Mouse (Mus musculus) liver, adult 2 months (tissue): ENCODE measurements around the gene Pbxip1. TPM values are rescaled to one million over a fixed set of nuclear protein-coding genes. Genes with fewer than 3 reads are reported as not detected.

Experiments
- DNase-seq: peaks from one replicate; pipeline ENCODE4 v3.0.0-alpha.2; 2011; ENCODE audit warnings: low read depth, low spot score; ENCODE audit errors: extremely low read depth
- H3K27ac ChIP-seq: fragments of 200-500 bp; replicated peaks from 2 replicates; pipeline ENCODE4 v1.5.1; 2012; ENCODE audit warnings: low read depth, mild to moderate bottlenecking, control low read depth, inconsistent platforms, low read length; ENCODE audit not compliant: insufficient read depth
- H3K27me3 ChIP-seq: fragments of 200-500 bp; 2 replicates; pipeline ENCODE4 v1.6.1; 2012; ENCODE audit warnings: mild to moderate bottlenecking, moderate library complexity, low read length, inconsistent platforms; ENCODE audit not compliant: control insufficient read depth, insufficient read depth
- H3K36me3 ChIP-seq: fragments of 200-500 bp; 2 replicates; pipeline ENCODE4 v1.6.1; 2012; ENCODE audit warnings: low read length, inconsistent platforms; ENCODE audit not compliant: control insufficient read depth, insufficient read depth
- H3K4me1 ChIP-seq: fragments of 200-500 bp; 2 replicates; pipeline ENCODE4 v1.6.1; 2011; ENCODE audit warnings: low read length; ENCODE audit not compliant: control insufficient read depth, insufficient read depth
- H3K4me3 ChIP-seq: fragments of 200-500 bp; 2 replicates; pipeline ENCODE4 v1.5.1; 2011; ENCODE audit warnings: low read depth, mild to moderate bottlenecking, control low read depth, low read length, moderate library complexity; ENCODE audit not compliant: insufficient read depth
- H3K79me2 ChIP-seq: fragments of 200-500 bp; 2 replicates; pipeline ENCODE4 v1.6.1; 2012; ENCODE audit warnings: inconsistent platforms, mild to moderate bottlenecking, low read length, moderate library complexity; ENCODE audit not compliant: control insufficient read depth, insufficient read depth
- H3K9ac ChIP-seq: fragments of 200-500 bp; 2 replicates; pipeline ENCODE4 v1.6.1; 2012; ENCODE audit warnings: low read depth, mild to moderate bottlenecking, control low read depth, inconsistent platforms, low read length
- CTCF ChIP-seq: fragments of 200-500 bp; IDR thresholded peaks from 2 replicates; pipeline ENCODE4 v1.5.1; 2011; ENCODE audit warnings: low read depth, low read length, control low read depth
- POLR2A ChIP-seq: fragments of 200-500 bp; IDR thresholded peaks from 2 replicates; pipeline ENCODE4 v1.6.1; 2011; ENCODE audit warnings: low read length, control low read depth; ENCODE audit not compliant: insufficient read depth; ENCODE audit errors: extremely low read depth
- WGBS: fragments of 180-500 bp; shearing (Covaris S2); methylation state at CpG from one replicate; pipeline ENCODE4 v1.1.7; 2018; 5-methylcytosine and 5-hydroxymethylcytosine counted together
- polyA plus RNA-seq: library from polyadenylated mRNA; depleted of rRNA; stranded (reverse); fragments of >200 nt; gene quantifications from 2 replicates; pipeline ENCODE4 v1.2.3, GENCODE M21; 2012
- total RNA-seq: library from RNA; depleted of rRNA; stranded (reverse); fragments of >200 nt; gene quantifications from 2 replicates; pipeline ENCODE4 v1.2.3, GENCODE M21; 2014

Pbxip1 gene
- total and polyA plus RNA-seq, 2 experiments, result 5.9 to 9.1 TPM

DNA sequence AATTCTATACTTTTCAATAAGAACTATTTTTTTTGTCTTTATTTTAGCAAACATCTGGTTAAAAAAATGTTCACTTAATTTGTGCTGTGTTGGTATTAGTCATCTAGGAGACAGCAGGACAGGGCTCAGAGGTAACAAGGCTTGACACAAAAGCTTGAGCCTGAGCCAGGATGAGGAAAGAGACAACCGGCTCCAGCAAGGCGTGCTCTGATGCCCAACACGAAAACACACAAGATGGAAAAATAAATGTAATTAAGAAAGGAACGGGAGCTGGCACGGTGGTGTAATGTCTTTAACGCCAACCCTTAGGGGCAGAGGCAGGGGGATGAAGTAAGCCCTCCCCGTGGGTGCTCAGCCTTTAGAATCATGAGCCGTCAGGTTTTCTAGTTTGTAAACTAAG, 49.6 kb downstream of the Pbxip1 start:
- no peak overlapping the region for H3K9ac ChIP-seq
- TF ChIP-seq POLR2A, result no peak
- H3K79me2 ChIP-seq, result no peaks in the 10 kb centered on the region
- H3K27me3 ChIP-seq, result no peaks in the 10 kb centered on the region
- no peaks in the 10 kb centered on the region for H3K4me1 ChIP-seq
- WGBS, result 84% methylated on average over 8 of the region's 8 CpGs
- no peak for DNase-seq
- H3K36me3 ChIP-seq, result no peaks in the 10 kb centered on the region
- no peak overlapping the region for H3K27ac ChIP-seq
- H3K4me3 ChIP-seq, result no peak overlapping the region

DNA sequence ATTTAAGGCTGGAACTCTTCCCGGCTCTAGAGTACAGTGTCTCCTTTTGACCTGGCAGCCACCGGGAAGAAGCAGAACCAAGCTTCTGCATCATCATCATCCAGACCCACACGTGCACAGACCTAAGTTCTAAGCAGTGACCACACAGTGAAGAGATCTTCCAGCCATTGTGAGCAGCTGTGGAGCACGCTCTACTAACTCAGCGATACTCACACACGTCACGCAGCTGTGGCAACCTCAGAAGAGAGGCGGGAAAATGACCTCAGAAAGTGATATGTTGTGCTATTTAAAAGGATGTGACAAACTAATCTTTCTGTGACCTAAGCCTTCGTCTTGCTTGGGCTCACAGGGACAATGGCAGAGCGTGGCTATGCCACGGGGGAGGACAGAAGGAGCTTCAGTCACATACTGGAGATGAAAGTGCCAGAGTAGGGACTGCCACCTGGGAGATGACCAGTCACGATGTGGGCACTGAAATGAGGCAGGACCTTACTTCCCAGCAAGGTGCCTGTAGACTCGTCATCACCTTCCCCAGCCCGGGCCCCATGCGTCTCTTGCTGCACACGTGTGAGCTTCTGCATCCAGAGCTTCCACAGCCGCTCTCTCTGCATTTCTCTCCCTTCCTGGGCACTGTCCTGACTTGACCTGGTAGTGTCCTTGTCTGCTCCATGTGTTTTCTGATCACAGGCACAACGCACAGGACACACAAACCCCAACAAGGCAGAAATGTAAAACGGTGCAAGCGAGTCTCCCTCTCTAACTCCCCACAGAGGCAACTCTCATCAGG, 50.6 kb downstream of the Pbxip1 start:
- WGBS, result 74% methylated on average over 20 of the region's 20 CpGs
- Histone ChIP-seq H3K27ac (no peak overlapping the region), H3K9ac (no peak overlapping the region), H3K79me2 (no peaks in the 10 kb centered on the region), H3K4me1 (no peaks in the 10 kb centered on the region), H3K27me3 (no peaks in the 10 kb centered on the region), H3K36me3 (no peaks in the 10 kb centered on the region), H3K4me3 (no peak overlapping the region)
- TF ChIP-seq CTCF (no peak), POLR2A (no peak)
- no peak for DNase-seq

DNA sequence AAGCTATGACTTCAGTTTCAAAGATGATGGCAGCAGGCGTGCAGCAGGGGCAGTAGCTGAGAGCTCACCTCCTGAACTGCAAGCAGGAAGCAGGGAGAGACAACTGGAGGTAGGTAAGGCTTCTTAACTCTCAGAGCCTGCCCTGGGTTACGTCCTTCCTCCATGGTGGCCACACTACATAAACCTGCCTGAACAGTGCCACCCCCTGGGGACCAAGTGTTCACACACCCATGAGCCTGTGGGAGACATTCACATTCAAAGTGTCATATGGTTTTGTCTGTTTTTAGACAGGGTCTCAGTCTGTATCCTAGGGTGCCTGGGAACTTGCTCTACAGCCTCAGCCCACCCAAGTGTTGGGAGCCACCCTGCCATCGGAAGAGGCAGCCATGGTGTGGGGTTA, 54.3 kb downstream of the Pbxip1 start:
- no peak for DNase-seq
- WGBS, result 90% methylated on average over 3 of the region's 3 CpGs
- no peaks in the 10 kb centered on the region for H3K27me3 ChIP-seq
- no peaks in the 10 kb centered on the region for H3K36me3 ChIP-seq
- no peaks in the 10 kb centered on the region for H3K4me1 ChIP-seq
- no peak overlapping the region for H3K9ac ChIP-seq
- no peaks in the 10 kb centered on the region for H3K79me2 ChIP-seq
- peak; percentile 21; the same call in 1 of the 2 replicates for TF ChIP-seq CTCF
- TF ChIP-seq POLR2A, result no peak
- no peak overlapping the region for H3K27ac ChIP-seq
- no peak overlapping the region for H3K4me3 ChIP-seq

DNA sequence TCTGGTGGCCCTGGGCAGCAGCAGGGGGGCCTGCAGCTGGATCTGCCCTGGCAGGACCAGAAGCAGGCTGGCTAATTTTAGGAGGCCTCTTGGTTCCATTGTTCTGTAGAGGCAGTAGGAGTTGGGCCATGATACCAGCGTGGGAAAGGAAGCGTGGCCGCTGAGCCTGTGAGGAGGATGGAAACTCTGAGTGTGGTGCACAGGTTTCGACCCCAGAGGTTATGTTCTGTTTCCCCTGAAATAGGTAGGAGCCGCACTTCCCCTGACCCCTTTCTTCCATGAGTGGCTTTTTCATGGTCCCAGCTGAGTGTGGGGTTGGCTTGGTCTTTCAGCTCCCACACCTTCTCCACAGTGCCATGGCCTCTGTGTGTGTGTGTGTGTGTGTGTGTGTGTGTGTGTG, 55.1 kb downstream of the Pbxip1 start:
- Histone ChIP-seq H3K36me3 (no peaks in the 10 kb centered on the region), H3K9ac (no peak overlapping the region), H3K27ac (no peak overlapping the region), H3K4me1 (no peaks in the 10 kb centered on the region), H3K27me3 (no peaks in the 10 kb centered on the region), H3K4me3 (no peak overlapping the region), H3K79me2 (no peaks in the 10 kb centered on the region)
- TF ChIP-seq POLR2A (no peak), CTCF (no peak)
- DNase-seq, result no peak
- WGBS, result 83% methylated on average over 5 of the region's 5 CpGs

DNA sequence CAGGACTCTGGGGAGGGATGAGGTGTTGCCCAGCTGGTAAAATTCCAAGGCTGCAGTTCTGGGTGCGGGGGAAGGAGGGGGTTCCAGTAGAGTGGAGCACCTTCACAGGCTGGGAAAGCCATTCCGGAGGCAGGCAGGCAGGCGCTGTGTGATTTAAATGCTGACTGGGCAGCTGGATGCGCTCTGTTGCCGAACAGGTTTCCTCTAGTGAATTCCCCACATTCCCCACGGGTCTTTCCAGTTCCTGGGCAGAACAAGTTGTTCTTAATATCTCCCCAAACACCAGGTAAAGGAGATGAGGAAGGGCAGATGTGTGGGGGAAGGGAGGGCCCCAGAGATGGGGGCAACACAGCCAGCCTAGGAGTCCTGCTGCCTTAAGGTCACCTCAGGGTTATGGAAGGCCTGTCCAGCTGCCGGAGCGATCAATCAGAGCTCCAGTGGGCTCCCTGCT, 56.2 kb downstream of the Pbxip1 start:
- no peak for TF ChIP-seq POLR2A
- TF ChIP-seq CTCF, result no peak
- Histone ChIP-seq H3K36me3 (no peaks in the 10 kb centered on the region), H3K27me3 (no peaks in the 10 kb centered on the region), H3K27ac (no peak overlapping the region), H3K9ac (no peak overlapping the region), H3K4me3 (no peak overlapping the region), H3K79me2 (no peaks in the 10 kb centered on the region), H3K4me1 (no peaks in the 10 kb centered on the region)
- WGBS, result 72% methylated on average over 8 of the region's 8 CpGs
- no peak for DNase-seq

DNA sequence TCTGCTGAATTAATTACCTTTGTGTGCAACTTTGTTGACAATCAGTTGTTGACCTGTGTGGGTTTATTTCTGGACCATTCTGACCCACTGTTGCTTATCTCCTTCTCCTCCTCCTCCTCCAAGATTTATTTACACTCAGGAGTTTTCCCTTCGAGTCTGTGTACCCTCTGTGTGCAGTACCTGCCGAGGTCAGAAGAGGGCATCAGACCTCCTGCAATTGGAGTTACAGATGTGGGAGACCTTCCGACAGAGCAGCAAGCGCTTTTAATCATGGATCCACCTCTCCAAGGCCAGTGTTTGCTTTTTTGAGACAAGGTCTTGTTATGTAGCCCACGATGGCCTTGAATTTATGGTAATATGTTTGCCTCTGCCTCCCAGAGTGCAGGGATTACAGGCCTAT, 58.1 kb downstream of the Pbxip1 start:
- Histone ChIP-seq H3K27me3 (no peaks in the 10 kb centered on the region), H3K4me3 (no peak overlapping the region), H3K27ac (no peak overlapping the region), H3K9ac (no peak overlapping the region), H3K79me2 (no peaks in the 10 kb centered on the region), H3K36me3 (no peaks in the 10 kb centered on the region), H3K4me1 (no peaks in the 10 kb centered on the region)
- no peak for TF ChIP-seq CTCF
- TF ChIP-seq POLR2A, result no peak
- WGBS, result 89% methylated on average over 5 of the region's 5 CpGs
- DNase-seq, result no peak
